Mouse (Mus musculus) natural killer cell, adult 2 months (primary cell): ENCODE data around the gene Frmd4b.
A peak's percentile ranks its signal among the peaks of the same experiment; 100 is the strongest.

Experiments used
- DNase-seq, 2 experiments: peaks; one replicate each; pipeline ENCODE4 v3.0.0; 2022; ENCODE audit warnings: low spot score in 2 of 2

Gene Frmd4b

DNA sequence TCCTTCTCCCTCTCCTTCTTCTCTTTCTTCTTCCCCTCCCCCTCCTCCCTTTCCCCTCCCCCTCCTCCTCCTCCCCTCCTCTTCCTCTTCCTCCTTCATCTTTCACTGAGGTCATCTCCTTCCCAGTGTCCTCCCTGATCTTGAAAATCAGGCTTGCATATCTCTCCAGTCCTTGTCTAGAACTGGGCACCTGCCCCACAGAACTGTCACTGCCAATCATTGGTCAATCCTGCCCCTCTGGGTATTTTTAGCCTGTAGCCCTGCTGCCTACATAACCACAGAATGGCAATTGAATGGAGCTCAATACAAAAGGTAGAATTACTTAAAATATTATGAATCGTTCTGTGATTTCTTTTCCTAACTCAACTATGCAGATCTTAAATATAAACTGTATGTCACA, 358.9 kb downstream of the Frmd4b start:
- no peak for DNase-seq

GRCm38 (mm10) chr6:97252711-97253221, 364.6 kb downstream of the Frmd4b start, which contains the start of gene Lmod3:
Lmod3 (minus strand) TSS chr6:97252759.
- DNase-seq: no peak

DNA sequence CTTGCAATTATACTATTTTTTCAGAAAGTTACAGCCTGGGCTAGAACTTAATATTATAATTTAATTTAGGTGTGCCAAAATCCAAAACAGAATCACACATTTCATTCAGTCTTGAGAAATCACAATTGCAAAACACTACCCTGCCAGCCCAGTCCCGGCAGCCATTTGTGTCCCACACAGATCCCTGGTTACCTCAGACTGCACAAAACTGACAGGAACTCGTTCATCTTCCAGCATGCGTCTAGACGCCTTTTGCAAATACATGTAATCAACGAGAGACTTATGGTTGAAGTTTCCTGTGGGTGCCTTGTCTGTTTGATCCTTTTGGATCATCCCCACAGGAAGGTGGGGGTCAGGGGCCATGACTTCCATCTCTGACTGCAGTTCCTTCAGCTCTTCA, 365.3 kb downstream of the Frmd4b start:
- DNase-seq: no peak

DNA sequence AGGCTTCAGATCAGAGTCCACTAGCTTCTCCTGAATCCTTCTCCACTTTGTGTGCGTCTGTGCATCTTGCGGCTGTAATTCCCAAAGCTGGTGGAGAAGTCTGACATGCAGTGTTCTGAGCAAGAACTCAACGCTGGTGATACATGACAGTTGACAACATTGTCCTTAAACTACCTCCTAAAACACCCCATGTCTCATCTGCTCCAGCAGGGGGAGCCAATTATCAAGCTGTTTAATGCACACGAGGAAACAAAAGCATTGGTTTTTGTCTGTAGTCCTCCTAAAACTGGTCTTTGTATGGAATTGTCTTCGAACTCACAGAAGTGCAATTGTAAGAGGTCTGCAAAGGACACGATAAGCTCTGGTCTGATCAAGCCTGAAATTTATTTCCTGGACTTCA, 366.4 kb downstream of the Frmd4b start:
- DNase-seq: peak; percentile 43 to 54

DNA sequence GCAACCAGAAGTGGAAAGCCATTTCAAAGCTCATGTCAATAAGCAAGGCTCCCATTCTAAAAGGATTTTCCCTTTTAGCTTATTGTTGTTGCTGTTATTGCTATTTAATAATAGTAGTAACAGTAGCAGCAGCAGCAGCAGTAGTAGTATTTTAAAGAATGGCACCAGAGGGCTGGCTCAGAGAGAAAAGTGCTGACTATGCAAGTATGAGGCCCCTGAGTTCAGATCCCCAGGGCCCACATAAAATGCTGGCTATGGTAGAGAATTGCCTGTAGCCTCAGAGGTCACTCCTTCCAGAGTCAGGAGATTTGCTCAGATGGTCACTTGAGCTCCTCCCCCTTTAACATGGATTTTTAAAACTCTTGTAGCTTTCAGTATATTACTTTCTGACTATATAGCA, 372.1 kb downstream of the Frmd4b start:
- no peak for DNase-seq

- no peak for DNase-seq
Observed at GRCm38 (mm10) chr6:97242522-97242921, 374.8 kb downstream of the Frmd4b start.

DNA sequence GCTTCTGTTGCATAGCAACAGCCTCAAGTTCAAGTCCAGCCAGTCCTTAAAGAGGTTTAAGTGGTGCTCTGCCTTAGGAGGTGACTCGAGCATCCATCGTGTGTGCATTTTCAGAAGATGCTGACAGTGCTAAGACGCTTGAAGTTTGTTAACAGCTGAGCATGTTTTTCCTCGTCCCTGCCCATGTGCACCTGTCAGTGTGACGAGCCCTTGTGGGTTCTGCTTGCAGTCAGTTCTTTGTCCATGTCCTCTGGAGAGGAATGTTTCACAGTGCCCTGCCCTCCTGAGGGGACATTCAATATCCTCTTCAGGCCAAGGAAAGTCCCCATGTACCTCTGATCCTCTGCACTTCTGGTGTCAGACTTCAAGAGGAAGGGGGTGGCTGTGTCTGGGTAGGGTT, 377.2 kb downstream of the Frmd4b start:
- DNase-seq: no peak

DNA sequence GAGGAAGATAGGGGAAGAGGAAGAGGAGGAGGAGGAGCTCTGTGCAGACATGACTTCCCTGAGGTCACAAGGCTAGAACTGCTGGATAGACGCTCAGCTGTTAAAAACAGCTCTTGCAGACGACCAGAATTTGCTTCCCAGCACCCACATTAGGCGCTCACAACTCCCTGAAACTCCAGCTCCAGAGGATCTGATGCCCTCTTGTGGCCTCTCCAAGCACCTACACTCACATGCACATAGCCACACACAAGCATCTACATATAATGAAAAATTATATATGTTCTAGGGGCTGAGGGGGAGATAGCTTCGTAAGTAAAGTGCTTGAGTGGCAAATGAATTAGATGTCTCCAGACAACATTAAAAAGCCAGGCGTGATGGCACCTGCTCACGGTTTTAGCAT, 378.0 kb downstream of the Frmd4b start:
- DNase-seq: no peak
